Mouse (Mus musculus) Patski (cell line): ENCODE measurements around the gene Flot1. TPM values are rescaled to one million over a fixed set of nuclear protein-coding genes. Genes with fewer than 3 reads are reported as not detected.

Experiments
- ATAC-seq: fragments of 100-300 bp; one replicate; pipeline ENCODE4 v1.8.0; 2021
- CTCF ChIA-PET: fragments of 350-600 bp; sonication (Branson Sonifier 250); formaldehyde crosslinking; loops from one replicate; lab custom pipeline; 2022; ENCODE audit warnings: inconsistent platforms; lab: Charles Lee
- POLR2A ChIA-PET: fragments of 350-600 bp; sonication (Branson Sonifier 250); formaldehyde crosslinking; loops from one replicate; lab custom pipeline; 2022; ENCODE audit warnings: antibody characterized with exemption, inconsistent platforms; lab: Charles Lee
- DNase-seq: peaks from one replicate; pipeline ENCODE4 v3.0.0-alpha.2; 2011; ENCODE audit warnings: low read depth, low spot score
- H3K27me3 ChIP-seq: fragments of 371-371 bp; one replicate; pipeline ENCODE4 v1.5.1; 2021
- CTCF ChIP-seq: fragments of 100-300 bp; IDR thresholded peaks from one replicate; pipeline ENCODE4 v1.5.1; 2021
- in situ Hi-C: fragments of 300-500 bp; cut with MboI; formaldehyde crosslinking; loops from 3 replicates; pipeline ENCODE4 v1.11.1; 2018; ENCODE audit warnings: low pct_unique_long_range_greater_than_20kb, mixed read lengths
- polyA plus RNA-seq: library from polyadenylated mRNA; unstranded; gene quantifications from one replicate; pipeline ENCODE4 v1.2.3, GENCODE M21; 2021

The Flot1 gene
- polyA plus RNA-seq, 1 experiment from 2014 or later = 308 TPM

- ChIA-PET CTCF (interaction anchor here (1.2 to 3.5 kb wide), 2 partner anchors 16 to 78 kb away, joined by 4 to 14 read pairs; no protein-coding TSS in a partner anchor), POLR2A (no interaction called here)
- in situ Hi-C loops = no loop called here
- DNase-seq (no peak), ATAC-seq (no peak)
- H3K27me3 ChIP-seq = no peaks in the 10 kb centered on the region
- TF ChIP-seq CTCF = no peak
Measured at GRCm38 (mm10) chr17:35817226-35817625, 5.8 kb upstream of the Flot1 start.

GRCm38 (mm10) chr17:35820111-35820510, 2.9 kb upstream of the Flot1 start:
- CTCF ChIA-PET = interaction anchor here (2.4 kb wide), 1 partner anchor 83 kb away, joined by 13 read pairs; no protein-coding TSS in a partner anchor
- POLR2A ChIA-PET = no interaction called here
- no peak for DNase-seq
- in situ Hi-C loops = loop anchor here (10.0 kb wide), 1 partner anchor 235 kb away; no protein-coding TSS in a partner anchor
- no peaks in the 10 kb centered on the region for H3K27me3 ChIP-seq
- no peak for ATAC-seq
- no peak for TF ChIP-seq CTCF

- H3K27me3 ChIP-seq = no peaks in the 10 kb centered on the region
- in situ Hi-C loops = loop anchor here (10.0 kb wide), 1 partner anchor 237 kb away; no protein-coding TSS in a partner anchor
- TF ChIP-seq CTCF = no peak
- ChIA-PET POLR2A (interaction anchor here (0.6 to 6.8 kb wide), 15 partner anchors 9 to 124 kb away, joined by 3 to 48 read pairs (median 5); partner anchors contain the start of gene Ddr1), CTCF (interaction anchor here (0.8 to 2.4 kb wide), 8 partner anchors 8 to 85 kb away, joined by 3 to 13 read pairs (median 3); no protein-coding TSS in a partner anchor)
- DNase-seq (peak; percentile 79), ATAC-seq (peak; percentile 58)
Measured at GRCm38 (mm10) chr17:35821439-35822430, 1.3 kb upstream of the Flot1 start, which contains the start of gene Ier3. Ier3 (plus strand) TSS chr17:35821684.

- POLR2A ChIA-PET = interaction anchor here (0.6 to 6.8 kb wide), 13 partner anchors 9 to 119 kb away, joined by 3 to 48 read pairs (median 7); partner anchors contain the start of gene Ddr1
- in situ Hi-C loops = loop anchor here (10.0 kb wide), 1 partner anchor 238 kb away; no protein-coding TSS in a partner anchor
- ATAC-seq = no peak
- TF ChIP-seq CTCF = no peak
- no peak for DNase-seq
- CTCF ChIA-PET = interaction anchor here (1.1 to 9.5 kb wide), 5 partner anchors 9 to 86 kb away, joined by 3 to 79 read pairs (median 4); no protein-coding TSS in a partner anchor
- H3K27me3 ChIP-seq = no peaks in the 10 kb centered on the region
Measured at GRCm38 (mm10) chr17:35822564-35822963, 466 bp upstream of the Flot1 start.

- in situ Hi-C loops = loop anchor here (10.0 kb wide), 1 partner anchor 240 kb away; no protein-coding TSS in a partner anchor
Measured at GRCm38 (mm10) chr17:35824402-35824801, 1.4 kb downstream of the Flot1 start.

GRCm38 (mm10) chr17:35825109-35825850, 2.2 kb downstream of the Flot1 start:
- CTCF ChIA-PET = interaction anchor here (0.8 to 9.5 kb wide), 4 partner anchors 8 to 86 kb away, joined by 3 to 79 read pairs (median 6); no protein-coding TSS in a partner anchor
- in situ Hi-C loops = loop anchor here (5.0 to 10.0 kb wide), 2 partner anchors 88 to 240 kb away; no protein-coding TSS in a partner anchor
- ATAC-seq (no peak), DNase-seq (no peak)
- POLR2A ChIA-PET = interaction anchor here (0.7 to 6.8 kb wide), 4 partner anchors 12 to 277 kb away, joined by 3 to 48 read pairs (median 18); no protein-coding TSS in a partner anchor
- no peaks in the 10 kb centered on the region for H3K27me3 ChIP-seq
- no peak for TF ChIP-seq CTCF

More at GRCm38 (mm10) chr17:35824402-35824801, 1.4 kb downstream of the Flot1 start:
- H3K27me3 ChIP-seq = no peaks in the 10 kb centered on the region
- ATAC-seq (no peak), DNase-seq (no peak)
- no peak for TF ChIP-seq CTCF
- CTCF ChIA-PET = interaction anchor here (0.8 to 9.5 kb wide), 4 partner anchors 9 to 85 kb away, joined by 3 to 79 read pairs (median 6); no protein-coding TSS in a partner anchor
- POLR2A ChIA-PET = interaction anchor here (0.6 to 6.8 kb wide), 6 partner anchors 11 to 121 kb away, joined by 3 to 48 read pairs (median 14); partner anchors contain the start of gene Ddr1

- in situ Hi-C loops = loop anchor here (5.0 to 10.0 kb wide), 2 partner anchors 92 to 245 kb away; no protein-coding TSS in a partner anchor
- DNase-seq = no peak
- TF ChIP-seq CTCF = no peak
- POLR2A ChIA-PET = interaction anchor here (0.5 to 1.3 kb wide), 3 partner anchors 10 to 90 kb away, joined by 3 to 4 read pairs (median 3); no protein-coding TSS in a partner anchor
- CTCF ChIA-PET = interaction anchor here (0.6 to 9.5 kb wide), 13 partner anchors 8 to 125 kb away, joined by 3 to 79 read pairs (median 3); partner anchors contain the start of genes Ddr1, Dhx16 and Ier3
- no peaks in the 10 kb centered on the region for H3K27me3 ChIP-seq
- ATAC-seq = peak; percentile 71
Measured at GRCm38 (mm10) chr17:35829737-35830136, 6.7 kb downstream of the Flot1 start.

GRCm38 (mm10) chr17:35832400-35833238, 9.6 kb downstream of the Flot1 start:
- in situ Hi-C loops = no loop called here
- POLR2A ChIA-PET = interaction anchor here (1.0 to 3.2 kb wide), 8 partner anchors 9 to 198 kb away, joined by 4 to 19 read pairs (median 5); partner anchors contain the start of genes Flot1 and Ier3
- ATAC-seq (no peak), DNase-seq (no peak)
- TF ChIP-seq CTCF = no peak
- H3K27me3 ChIP-seq = no peaks in the 10 kb centered on the region
- CTCF ChIA-PET = interaction anchor here (0.8 to 5.6 kb wide), 7 partner anchors 8 to 107 kb away, joined by 3 to 42 read pairs (median 3); partner anchors contain the start of gene Flot1
